Mouse (Mus musculus) G1E (cell line): Measurements from ENCODE around the gene Rbpj.

Source experiments
- CTCF ChIP-seq: IDR thresholded peaks from 2 replicates; pipeline ENCODE4 v1.5.1; 2012; ENCODE audit warnings: low read depth, low read length, inconsistent platforms, mixed read lengths
- GATA1 ChIP-seq: IDR thresholded peaks from 2 replicates; pipeline ENCODE4 v1.6.1; 2012; ENCODE audit warnings: borderline replicate concordance, low read length, inconsistent platforms, mixed read lengths
- POLR2AphosphoS5 ChIP-seq: IDR thresholded peaks from 2 replicates; pipeline ENCODE4 v1.6.1; 2012; ENCODE audit warnings: low read depth, low read length, inconsistent platforms; ENCODE audit not compliant: insufficient replicate concordance

- no peak for TF ChIP-seq CTCF
- TF ChIP-seq POLR2AphosphoS5: no peak
- TF ChIP-seq GATA1: no peak
These were observed 43.5 kb downstream of the Rbpj start for GRCm38 (mm10) chr5:53509465-53509864.
